Mouse (Mus musculus) cerebellum, adult (tissue): ENCODE data around the gene Ssna1.

Experiments
- ATAC-seq: cut with Nextera tagmentation; 2 replicates; pipeline ENCODE4 v1.9.2; 2017; ENCODE audit warnings: mild to moderate bottlenecking, moderate library complexity, mixed read lengths; ENCODE audit not compliant: insufficient number of reproducible peaks, low FRiP score, low TSS enrichment

The Ssna1 gene

DNA sequence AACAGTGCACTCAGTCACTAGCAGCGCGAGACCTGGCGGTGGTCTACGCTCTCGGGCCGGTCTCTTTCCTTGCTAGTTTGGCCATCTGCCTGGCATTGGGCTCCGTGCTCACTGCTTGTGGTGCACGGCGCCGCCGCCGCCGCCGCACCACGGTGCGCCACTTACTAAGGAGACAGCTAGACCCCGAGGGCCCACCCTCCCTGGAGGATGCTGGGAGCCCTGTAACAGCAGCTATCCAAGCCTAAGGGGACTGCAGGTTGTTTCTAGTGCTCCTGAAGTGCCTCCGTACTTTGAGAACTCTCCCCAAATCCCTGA is 18.5 kb upstream of the Ssna1 start:
- no peak for ATAC-seq

DNA sequence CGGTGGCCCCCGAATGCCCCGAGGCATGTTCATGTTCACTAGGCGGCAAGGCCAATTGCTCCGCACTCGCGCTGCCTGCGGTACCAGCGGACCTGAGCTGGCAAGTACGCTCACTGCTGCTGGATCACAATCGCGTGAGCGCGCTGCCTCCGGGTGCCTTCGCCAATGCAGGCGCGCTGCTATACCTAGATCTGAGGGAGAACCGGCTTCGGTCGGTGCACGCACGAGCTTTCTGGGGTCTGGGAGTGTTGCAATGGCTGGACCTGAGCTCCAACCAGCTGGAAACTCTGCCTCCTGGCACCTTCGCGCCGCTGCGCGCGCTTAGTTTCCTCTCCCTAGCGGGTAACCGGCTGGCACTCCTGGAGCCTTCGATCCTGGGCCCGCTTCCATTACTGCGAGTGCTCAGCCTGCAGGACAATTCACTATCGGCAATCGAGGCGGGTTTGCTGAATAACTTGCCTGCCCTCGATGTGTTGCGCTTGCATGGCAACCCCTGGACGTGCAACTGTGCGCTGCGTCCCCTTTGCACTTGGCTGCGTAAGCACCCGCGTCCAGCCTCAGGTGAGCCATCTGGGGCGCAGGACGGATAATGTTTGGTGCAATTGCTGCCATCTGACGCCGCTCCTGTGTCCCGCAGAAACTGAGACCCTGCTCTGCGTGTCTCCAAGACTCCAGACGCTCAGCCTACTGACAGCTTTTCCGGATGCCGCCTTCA is 18.0 kb upstream of the Ssna1 start:
- peak; percentile 5; the same call in 1 of the 2 replicates for ATAC-seq

- ATAC-seq, result no peak
These were observed 17.4 kb upstream of the Ssna1 start, which contains the start of gene Lrrc26 for GRCm38 (mm10) chr2:25289651-25290050. TSS of gene Lrrc26 (plus strand) at chr2:25289915.

DNA sequence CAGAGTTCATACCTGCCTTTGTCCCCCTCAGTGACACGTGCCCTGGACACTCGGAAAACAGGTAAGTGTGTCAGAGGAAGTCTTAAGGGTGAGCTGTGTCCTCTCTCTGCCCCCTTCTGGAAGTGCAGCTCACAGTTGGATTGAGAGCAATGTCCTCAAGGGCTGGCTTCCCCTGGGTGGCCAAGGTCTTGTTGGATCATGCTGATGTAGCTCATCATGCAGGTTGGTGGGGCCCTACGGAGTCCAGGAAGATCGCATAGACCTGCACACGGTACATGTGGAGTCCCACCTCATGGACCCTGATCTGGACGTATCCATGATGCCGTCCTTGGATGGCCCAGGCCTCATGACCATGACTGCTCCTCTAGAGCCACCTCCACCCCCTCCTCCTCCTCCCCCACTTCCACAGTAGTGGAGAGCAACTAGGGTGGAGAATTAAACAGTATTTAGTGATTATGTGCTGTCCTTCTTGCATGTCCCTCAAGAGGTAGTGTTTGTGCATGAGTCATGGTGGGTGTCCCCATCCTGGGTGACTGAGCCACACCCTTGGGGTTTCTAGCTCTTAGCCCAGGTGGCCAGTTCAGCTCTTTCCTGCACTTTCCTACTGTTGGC is 16.6 kb upstream of the Ssna1 start:
- no peak for ATAC-seq

DNA sequence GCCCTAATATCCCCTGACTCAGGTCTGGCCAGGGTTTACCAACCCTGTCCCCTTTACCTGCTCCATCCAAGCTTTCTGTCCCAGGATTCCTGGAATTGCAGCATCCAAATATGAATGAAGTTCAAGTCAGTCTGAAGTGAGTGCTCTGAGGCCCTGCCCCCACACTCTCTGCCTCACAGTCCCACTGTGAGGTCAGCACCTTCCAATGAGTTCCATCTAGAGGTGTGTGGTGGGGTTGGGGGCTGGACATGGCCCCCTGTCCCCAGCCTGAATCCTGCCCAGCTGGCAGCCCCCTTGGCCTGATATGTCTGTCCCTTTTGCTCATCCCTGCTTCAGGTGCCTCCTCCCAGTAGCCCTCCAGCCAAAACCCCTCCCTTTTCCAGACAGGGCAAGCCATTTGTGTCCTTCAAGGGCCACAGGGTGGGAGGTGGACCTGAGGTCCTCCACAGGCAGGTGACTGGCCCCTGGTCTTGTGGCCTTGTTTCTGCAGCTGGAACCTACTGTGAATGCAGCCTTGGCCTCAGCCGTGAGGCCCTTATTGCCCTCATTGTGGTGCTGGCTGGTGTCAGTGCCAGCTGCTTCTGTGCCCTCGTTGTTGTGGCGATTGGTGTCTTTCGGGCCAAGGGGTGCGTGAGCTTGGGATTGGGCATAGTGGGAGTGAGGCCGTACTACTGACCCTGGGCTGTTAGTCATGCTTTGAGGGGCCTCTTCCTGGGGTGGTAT is 15.8 kb upstream of the Ssna1 start, which contains the start of gene Tmem210:
Gene Tmem210, plus strand, starts transcription at position 219 of the 723 bp plus-strand sequence.
- ATAC-seq, result no peak

GRCm38 (mm10) chr2:25286837-25287636 is 14.8 kb upstream of the Ssna1 start:
- no peak for ATAC-seq

DNA sequence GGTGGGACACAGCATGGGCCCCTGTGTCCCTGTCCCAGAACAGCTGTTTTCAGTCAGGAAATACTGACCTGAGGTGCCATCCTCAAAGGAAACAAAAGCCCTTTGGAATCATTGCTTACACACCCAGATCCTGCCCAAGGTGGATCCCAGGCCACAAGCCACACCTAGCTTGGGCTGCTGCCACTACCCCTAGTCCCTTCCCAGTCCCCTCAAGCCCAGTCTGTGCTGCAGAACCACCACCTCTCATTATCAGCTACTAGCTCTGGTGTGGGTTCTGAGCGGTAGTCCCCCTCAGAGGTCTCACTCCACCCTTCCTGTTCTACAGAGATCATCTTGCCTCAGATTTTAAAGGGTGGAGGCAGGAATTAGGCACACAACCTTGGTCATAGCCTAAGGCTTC is 14.1 kb upstream of the Ssna1 start:
- no peak for ATAC-seq

DNA sequence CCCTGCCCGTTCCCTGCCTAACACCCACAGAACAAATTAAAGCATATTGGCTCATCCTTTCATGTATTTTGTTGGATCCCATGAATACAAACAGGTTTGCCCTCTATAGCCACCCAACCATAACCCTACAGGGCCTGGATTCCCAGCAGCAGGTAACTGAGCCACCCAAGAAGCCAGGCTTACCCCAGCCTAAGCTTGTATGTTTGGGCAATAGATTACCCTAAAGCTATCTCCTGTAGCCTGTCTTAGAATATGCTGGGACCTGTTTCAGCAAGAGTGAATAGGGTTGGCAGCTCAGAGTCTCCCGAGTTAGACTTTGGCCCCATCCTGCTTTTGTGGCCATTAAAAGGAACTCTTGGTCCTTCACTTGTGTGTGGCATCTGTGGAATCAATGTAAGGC is 13.3 kb upstream of the Ssna1 start:
- no peak for ATAC-seq

DNA sequence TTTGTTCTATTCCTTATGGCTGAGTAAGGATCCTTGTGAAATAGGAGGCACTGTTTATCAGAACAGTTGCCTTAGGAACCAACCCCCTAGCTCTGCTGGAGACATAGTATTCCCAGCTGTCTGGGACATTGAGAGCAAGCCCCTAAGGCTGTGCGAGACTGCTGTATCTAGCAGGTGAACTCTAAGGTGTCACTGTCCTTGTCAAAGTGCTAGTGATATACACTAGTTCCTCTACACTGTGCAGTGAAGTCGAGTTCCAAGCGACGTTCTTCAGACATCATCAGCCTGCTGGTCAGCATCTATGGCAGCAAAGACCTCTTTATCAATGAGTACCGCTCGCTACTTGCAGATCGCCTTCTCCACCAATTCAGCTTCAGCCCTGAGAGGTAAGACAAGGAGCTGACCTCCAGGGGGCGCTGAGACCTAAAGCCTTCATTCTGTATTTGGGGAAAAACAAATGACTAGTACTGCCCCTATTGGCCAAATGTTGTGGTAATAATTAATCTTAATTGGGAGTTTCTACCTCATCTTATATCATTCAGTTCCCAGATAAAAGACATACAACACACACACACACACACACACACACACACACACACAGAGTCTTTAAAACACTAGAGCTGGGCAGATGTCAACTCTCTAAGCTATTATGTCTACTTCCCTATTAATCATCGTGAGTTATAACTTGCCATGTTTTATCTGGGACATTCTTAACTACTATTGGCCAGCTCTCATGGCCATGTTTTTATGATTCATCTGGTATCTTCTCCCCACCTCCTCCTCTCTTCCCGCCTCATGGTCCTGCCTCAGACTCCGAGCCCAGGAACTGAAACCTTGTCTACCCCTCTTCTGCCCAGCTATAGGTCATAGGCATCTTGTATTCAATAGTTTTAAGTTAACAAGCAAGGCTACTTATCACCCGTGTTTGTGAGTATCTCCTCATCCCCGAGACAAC is 7.0 kb upstream of the Ssna1 start:
- 0 out of 2 replicates have a peak, but pooled peaks have one; percentile 61 for ATAC-seq

DNA sequence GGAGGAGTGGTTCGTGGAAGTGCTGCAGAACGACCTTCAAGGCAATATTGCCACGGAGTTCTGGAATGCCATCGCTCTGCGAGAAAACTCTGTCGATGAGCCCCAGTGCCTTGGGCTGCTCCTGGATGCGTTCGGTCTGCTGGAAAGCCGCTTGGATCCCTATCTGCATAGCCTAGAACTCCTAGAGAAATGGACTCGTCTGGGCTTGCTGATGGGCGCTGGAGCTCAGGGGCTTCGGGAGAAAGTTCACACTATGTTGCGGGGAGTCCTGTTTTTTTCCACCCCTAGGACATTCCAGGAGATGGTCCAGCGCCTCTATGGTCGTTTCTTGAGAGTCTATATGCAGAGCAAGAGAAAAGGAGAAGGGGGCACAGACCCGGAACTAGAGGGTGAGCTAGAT is 772 bp upstream of the Ssna1 start:
- no peak for ATAC-seq

- peak; percentile 19; the same call in 1 of the 2 replicates for ATAC-seq
These were observed 277 bp upstream of the Ssna1 start for GRCm38 (mm10) chr2:25272515-25272914.

DNA sequence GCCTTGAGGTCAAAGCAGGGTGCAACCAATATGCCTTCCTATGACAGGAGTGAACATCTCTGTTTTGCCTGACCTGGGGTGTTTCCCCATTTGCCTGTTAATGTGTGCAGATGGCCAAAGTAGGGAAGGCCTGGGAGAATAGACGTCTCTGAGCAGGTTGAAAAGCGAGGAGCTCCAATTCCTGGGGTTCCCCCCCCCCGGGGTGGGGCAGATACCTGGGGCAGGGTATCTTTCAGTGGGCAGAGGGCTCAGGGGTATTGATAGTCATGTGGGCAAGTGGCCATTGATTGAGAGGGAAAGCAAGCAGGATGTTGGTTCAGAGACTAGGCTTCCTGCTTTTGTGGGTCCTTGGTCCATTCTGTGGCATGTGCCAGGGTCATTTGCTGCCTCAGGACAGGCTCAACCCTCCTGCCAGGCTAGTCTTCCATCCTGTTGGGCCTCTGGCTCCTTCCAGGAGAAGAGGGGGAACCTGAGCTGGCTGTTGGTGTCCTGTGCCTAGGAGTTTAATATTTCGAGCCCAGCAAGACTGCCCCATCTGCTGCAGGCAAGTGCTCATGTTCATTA is 4.4 kb downstream of the Ssna1 start:
- no peak for ATAC-seq

- ATAC-seq, result no peak
These were observed 5.0 kb downstream of the Ssna1 start for GRCm38 (mm10) chr2:25267241-25267640.

- no peak for ATAC-seq
These were observed 5.5 kb downstream of the Ssna1 start for GRCm38 (mm10) chr2:25266720-25267119.

- ATAC-seq, result peak; percentile 65
These were observed 6.2 kb downstream of the Ssna1 start for GRCm38 (mm10) chr2:25265897-25266656.

DNA sequence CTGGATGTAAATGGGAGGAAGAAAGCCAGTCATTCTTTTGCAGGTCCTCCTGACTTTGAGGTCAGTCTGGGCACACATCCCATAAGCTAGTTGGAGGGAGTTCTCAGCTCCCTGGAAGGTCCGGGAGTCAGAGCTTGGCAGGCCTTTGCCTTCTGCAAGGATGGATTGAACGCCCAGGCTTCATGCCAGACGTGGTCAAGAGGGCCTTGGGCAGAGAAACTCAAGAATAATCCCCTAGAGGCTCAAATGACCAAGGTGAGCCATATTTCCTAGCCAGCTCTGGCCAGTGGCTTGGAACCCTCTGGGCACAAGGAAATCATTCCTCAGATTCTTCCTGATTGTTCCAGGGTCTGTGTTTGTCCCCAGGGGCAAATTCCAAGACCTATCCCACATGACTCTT is 7.4 kb downstream of the Ssna1 start:
- ATAC-seq, result no peak

GRCm38 (mm10) chr2:25264286-25264660 is 8.0 kb downstream of the Ssna1 start:
- ATAC-seq, result no peak

DNA sequence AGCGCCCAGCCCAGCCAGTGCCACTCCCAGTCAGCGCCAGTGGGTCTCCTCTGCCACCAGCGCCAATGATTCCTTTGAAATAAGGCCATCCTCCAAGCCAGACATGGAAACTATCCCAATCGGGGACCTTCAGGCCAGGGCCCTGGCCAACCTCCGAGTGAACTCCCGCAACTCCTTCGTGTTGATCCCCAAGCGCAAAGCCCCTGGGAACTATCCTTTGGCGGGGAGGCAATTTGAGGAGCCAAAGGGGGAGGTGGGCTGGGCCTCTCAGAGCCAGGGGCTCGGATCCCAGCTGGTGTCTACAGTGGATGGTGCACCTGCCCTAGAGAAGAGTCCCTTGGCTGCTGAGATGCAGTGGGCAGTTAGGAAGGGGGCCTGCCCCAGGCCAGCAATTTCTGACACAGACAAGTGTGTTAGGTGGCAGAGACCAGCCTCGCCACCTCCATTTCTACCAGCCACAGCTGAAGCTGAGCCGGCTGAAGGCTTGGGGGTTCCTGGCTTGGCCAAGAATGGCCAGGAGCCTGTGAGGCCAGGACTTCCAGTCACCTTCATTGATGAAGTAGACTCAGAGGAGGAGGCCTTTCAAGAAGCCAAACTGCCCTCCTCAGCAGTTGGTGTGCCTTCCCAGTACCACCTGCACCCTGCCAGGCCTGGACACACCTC is 8.5 kb downstream of the Ssna1 start:
- ATAC-seq, result no peak
